Mouse (Mus musculus) neural tube, embryonic 13.5 days (tissue): ENCODE results near the gene Tm7sf2. TPM values are rescaled to one million over a fixed set of nuclear protein-coding genes. Genes with fewer than 3 reads are reported as not detected.
"Not testable (repeated sequence)": the region's sequence is repeated elsewhere in the genome, so short reads cannot be mapped to it uniquely, and the experiment has no call there.

Experiments used
- ATAC-seq: fragments of 200-750 bp; cut with Nextera tagmentation; 2 replicates; pipeline ENCODE4 v1.8.0; 2017; ENCODE audit warnings: low read depth, mild to moderate bottlenecking, moderate TSS enrichment, moderate library complexity
- H3K27ac ChIP-seq: fragments of 300-500 bp; sonication (generic); replicated peaks from 2 replicates; pipeline ENCODE4 v1.5.1; 2015; ENCODE audit warnings: moderate library complexity, mild to moderate bottlenecking, inconsistent platforms
- H3K27me3 ChIP-seq: fragments of 300-500 bp; sonication (generic); 2 replicates; pipeline ENCODE4 v1.6.1; 2015; ENCODE audit warnings: mild to moderate bottlenecking, inconsistent platforms
- H3K36me3 ChIP-seq: fragments of 300-500 bp; sonication (generic); 2 replicates; pipeline ENCODE4 v1.6.1; 2015; ENCODE audit warnings: mild to moderate bottlenecking, inconsistent platforms
- H3K4me1 ChIP-seq: fragments of 300-500 bp; sonication (generic); replicated peaks from 2 replicates; pipeline ENCODE4 v1.6.1; 2015; ENCODE audit warnings: inconsistent platforms
- H3K4me2 ChIP-seq: fragments of 300-500 bp; sonication (generic); 2 replicates; pipeline ENCODE4 v1.6.1; 2015; ENCODE audit warnings: inconsistent platforms, mild to moderate bottlenecking, moderate library complexity
- H3K4me3 ChIP-seq: fragments of 300-500 bp; sonication (generic); 2 replicates; pipeline ENCODE4 v1.5.1; 2015; ENCODE audit warnings: mild to moderate bottlenecking, inconsistent platforms
- H3K9ac ChIP-seq: fragments of 300-500 bp; sonication (generic); 2 replicates; pipeline ENCODE4 v1.6.1; 2015; ENCODE audit warnings: moderate library complexity, mild to moderate bottlenecking, inconsistent platforms
- H3K9me3 ChIP-seq: fragments of 300-500 bp; sonication (generic); 2 replicates; pipeline ENCODE4 v1.6.1; 2016; ENCODE audit warnings: inconsistent platforms
- WGBS: fragments of 180-500 bp; shearing (Covaris S2); methylation state at CpG from one replicate; pipeline ENCODE4 v1.1.7; 2015; 5-methylcytosine and 5-hydroxymethylcytosine counted together
- polyA plus RNA-seq: library from polyadenylated mRNA; unstranded; fragments of >200 nt; fragmentation: Nextera tagmentation; extraction: Ambion mirVana; gene quantifications from 2 replicates; pipeline ENCODE4 v1.2.1, GENCODE M21; 2015

The Tm7sf2 gene
- polyA plus RNA-seq, 1 experiment from 2014 or later = 49.6 TPM

- Histone ChIP-seq H3K36me3 (peaks cover 59% of the 10 kb centered on the region), H3K9me3 (no peaks in the 10 kb centered on the region), H3K27me3 (no peaks in the 10 kb centered on the region), H3K4me1 (peaks cover 27% of the 10 kb centered on the region), H3K4me2 (peak overlapping the region; percentile 99; the same call in 1 of the 2 replicates), H3K9ac (no peak overlapping the region), H3K4me3 (peak overlapping the region; percentile 88; the same call in 1 of the 2 replicates), H3K27ac (no peak overlapping the region)
- no peak for ATAC-seq
- WGBS = 91% methylated on average over 11 of the region's 11 CpGs
These were observed 19.3 kb downstream of the Tm7sf2 start for GRCm38 (mm10) chr19:6048681-6049410.

DNA sequence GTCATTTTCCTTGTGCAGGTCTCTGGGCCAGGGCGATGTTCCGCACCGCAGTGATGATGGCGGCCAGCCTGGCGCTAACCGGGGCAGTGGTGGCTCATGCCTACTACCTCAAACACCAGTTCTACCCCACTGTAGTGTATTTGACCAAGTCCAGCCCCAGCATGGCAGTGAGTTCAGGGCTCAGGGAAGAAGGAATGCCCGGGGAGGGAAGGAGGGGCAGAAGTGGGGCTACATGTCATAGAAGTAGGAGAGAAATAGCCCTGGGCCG is 20.3 kb downstream of the Tm7sf2 start:
- Histone ChIP-seq H3K4me1 (peaks cover 27% of the 10 kb centered on the region), H3K9ac (peak overlapping the region; percentile 95), H3K9me3 (no peaks in the 10 kb centered on the region), H3K4me2 (peak overlapping the region; percentile 99), H3K4me3 (peak overlapping the region; percentile 88), H3K27me3 (no peaks in the 10 kb centered on the region), H3K27ac (no peak overlapping the region), H3K36me3 (peaks cover 49% of the 10 kb centered on the region)
- ATAC-seq = no peak
- 88% methylated on average over 8 of the region's 8 CpGs for WGBS

DNA sequence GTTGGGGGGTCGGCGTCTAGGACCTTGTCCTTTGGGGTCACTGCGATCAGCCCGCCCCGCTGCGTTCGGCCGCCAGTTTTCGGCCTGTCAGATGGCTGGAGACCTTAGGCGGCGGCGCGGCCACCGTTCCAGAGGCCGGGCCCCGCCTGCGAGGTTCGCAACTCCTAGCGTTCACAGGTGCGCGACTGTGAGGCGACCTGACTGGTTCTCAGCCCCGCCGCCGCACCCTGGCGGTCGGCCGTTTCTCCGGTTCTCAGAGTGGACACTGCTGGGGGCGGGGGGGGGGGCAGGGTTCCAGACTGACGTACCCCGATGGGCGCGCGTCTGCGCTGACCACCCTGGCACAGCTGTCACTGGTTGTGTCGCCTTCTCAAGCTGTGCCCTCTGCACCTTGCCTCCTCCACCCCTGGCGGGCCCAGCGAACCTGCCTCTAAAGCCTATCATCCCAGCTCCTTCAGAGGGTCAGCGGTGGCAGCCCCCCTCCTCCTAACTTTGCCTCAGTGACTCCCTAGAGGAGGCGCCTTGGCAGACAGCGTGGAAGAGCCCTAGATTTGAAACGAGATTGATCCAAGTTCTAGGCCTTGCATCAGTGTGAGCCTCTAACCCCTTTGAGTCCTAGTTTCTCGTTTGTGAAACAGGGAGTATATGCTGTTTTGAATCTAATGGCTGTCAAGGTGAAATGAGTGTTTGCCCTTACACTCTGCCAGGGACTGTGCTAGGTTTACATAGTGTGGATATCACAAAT is 20.8 kb downstream of the Tm7sf2 start:
- Histone ChIP-seq H3K4me2 (peak overlapping the region; percentile 99), H3K9me3 (no peaks in the 10 kb centered on the region), H3K36me3 (peaks cover 44% of the 10 kb centered on the region), H3K9ac (peak overlapping the region; percentile 95), H3K27ac (peak overlapping the region; percentile 99), H3K4me1 (peaks cover 29% of the 10 kb centered on the region), H3K27me3 (no peaks in the 10 kb centered on the region), H3K4me3 (peak overlapping the region; percentile 88)
- WGBS = 2% methylated on average over 43 of the region's 44 CpGs
- ATAC-seq = peak; percentile 4; the same call in 1 of the 2 replicates

- ATAC-seq = peak; percentile 93
- Histone ChIP-seq H3K9me3 (no peaks in the 10 kb centered on the region), H3K27ac (peak within 1 kb of the TSS; percentile 99), H3K4me2 (peak within 1 kb of the TSS; percentile 99), H3K9ac (peak within 1 kb of the TSS; percentile 95), H3K27me3 (no peaks in the 10 kb centered on the region), H3K36me3 (peaks cover 36% of the 10 kb centered on the region), H3K4me1 (peaks cover 36% of the 10 kb centered on the region), H3K4me3 (peak within 1 kb of the TSS; percentile 88)
- WGBS = under 1% methylated on average over 65 of the region's 65 CpGs
These were observed 21.6 kb downstream of the Tm7sf2 start, which contains the start of gene Syvn1 for GRCm38 (mm10) chr19:6046294-6047153. Gene Syvn1, plus strand, starts transcription at chr19:6046576.

DNA sequence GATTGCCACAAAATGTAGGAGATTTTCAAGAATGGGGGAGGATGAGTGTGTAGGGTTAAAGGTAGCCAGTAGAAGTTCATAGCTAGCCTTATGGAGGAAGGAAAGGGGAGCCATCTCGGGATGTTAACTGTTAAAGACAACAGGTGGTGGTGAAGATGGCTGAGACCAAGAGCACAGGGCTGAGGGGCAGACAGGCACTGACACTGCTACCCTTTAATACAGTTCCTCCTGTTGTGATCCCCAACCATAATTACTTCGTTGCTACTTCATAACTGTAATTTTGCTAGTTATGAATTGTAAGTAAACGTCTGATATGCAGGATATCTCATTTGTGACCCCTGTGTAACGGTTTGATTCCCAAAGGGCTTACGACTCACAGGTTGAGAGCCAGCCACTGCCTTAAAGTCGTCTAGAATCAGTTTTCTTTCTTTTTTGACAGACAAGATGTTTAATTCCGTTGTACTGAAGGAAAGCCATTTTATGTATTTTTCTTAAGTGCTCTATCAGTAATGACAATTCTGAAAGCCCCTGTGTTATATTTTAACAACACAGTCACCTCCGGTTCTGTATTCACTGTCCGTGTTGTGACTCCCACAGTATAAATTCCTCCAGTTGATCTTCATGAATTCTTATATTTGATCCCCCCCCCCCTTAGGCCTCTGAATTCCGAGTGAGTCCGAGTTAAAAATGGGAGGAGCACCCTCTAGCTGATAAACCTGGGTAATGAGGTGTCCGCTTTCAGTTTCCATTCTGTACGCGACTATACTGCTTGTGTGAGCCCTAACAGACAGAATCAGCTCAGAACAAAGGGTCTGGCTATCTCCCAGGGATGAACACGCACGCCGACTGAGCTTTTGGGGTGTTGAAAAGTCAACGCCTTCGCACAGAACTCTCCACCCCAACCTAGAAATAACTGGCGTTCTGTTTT is 22.5 kb downstream of the Tm7sf2 start:
- WGBS = 19% methylated on average over 20 of the region's 20 CpGs
- Histone ChIP-seq H3K4me1 (peaks cover 36% of the 10 kb centered on the region), H3K9ac (peak overlapping the region; percentile 95), H3K27ac (peak overlapping the region; percentile 99), H3K4me2 (peak overlapping the region; percentile 99), H3K27me3 (no peaks in the 10 kb centered on the region), H3K9me3 (no peaks in the 10 kb centered on the region), H3K4me3 (peak overlapping the region; percentile 88), H3K36me3 (peaks cover 27% of the 10 kb centered on the region)
- peak; percentile 51 for ATAC-seq

GRCm38 (mm10) chr19:6044102-6044501 is 24.1 kb downstream of the Tm7sf2 start:
- 70% methylated on average over 4 of the region's 4 CpGs for WGBS
- H3K27me3 ChIP-seq, H3K4me2 ChIP-seq, H3K4me3 ChIP-seq, ATAC-seq, H3K9me3 ChIP-seq, H3K27ac ChIP-seq, H3K9ac ChIP-seq: not testable (repeated sequence)
- H3K36me3 ChIP-seq = peaks cover 12% of the 10 kb centered on the region
- H3K4me1 ChIP-seq = peaks cover 36% of the 10 kb centered on the region

- ATAC-seq = no peak
- no peaks in the 10 kb centered on the region for H3K27me3 ChIP-seq
- H3K9ac ChIP-seq = peak overlapping the region; percentile 45
- H3K27ac ChIP-seq = no peak overlapping the region; the same call in 1 of the 2 replicates
- 77% methylated on average over 9 of the region's 9 CpGs for WGBS
- H3K4me1 ChIP-seq = peaks cover 20% of the 10 kb centered on the region
- H3K4me3 ChIP-seq = no peak overlapping the region
- no peaks in the 10 kb centered on the region for H3K9me3 ChIP-seq
- no peaks in the 10 kb centered on the region for H3K36me3 ChIP-seq
- no peak overlapping the region for H3K4me2 ChIP-seq
These were observed 25.9 kb downstream of the Tm7sf2 start for GRCm38 (mm10) chr19:6042293-6042692.

- no peaks in the 10 kb centered on the region for H3K9me3 ChIP-seq
- no peak overlapping the region for H3K4me2 ChIP-seq
- ATAC-seq = no peak
- H3K27me3 ChIP-seq = no peaks in the 10 kb centered on the region
- peaks cover 12% of the 10 kb centered on the region for H3K4me1 ChIP-seq
- no peak overlapping the region for H3K4me3 ChIP-seq
- no peak overlapping the region for H3K9ac ChIP-seq
- no peak overlapping the region for H3K27ac ChIP-seq
- H3K36me3 ChIP-seq = no peaks in the 10 kb centered on the region
These were observed 28.2 kb downstream of the Tm7sf2 start for GRCm38 (mm10) chr19:6040002-6040401.

DNA sequence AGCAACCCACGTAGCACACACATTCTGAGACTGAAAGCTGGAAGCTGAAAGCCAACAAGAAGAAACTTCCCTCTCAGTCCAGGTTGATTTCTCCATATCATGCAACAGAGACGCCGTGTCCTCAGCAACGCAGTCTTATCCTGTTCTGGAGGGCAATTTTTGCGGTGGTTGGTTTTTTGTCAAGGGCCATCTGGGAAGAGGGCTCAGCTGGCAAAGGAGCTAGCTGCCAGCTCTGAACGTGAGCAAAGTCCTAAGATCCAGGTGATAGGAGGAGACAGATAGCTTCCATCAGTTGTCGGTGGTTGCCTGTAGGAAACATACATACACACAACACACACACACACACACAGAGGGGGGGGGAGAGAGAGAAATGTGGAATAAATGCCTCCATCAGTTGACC is 29.8 kb downstream of the Tm7sf2 start:
- H3K36me3 ChIP-seq = no peaks in the 10 kb centered on the region
- H3K9ac ChIP-seq = no peak overlapping the region
- no peak overlapping the region for H3K27ac ChIP-seq
- no peak for ATAC-seq
- H3K4me1 ChIP-seq = peaks cover 9% of the 10 kb centered on the region; the same call in 1 of the 2 replicates
- 79% methylated on average over 7 of the region's 7 CpGs for WGBS
- no peak overlapping the region for H3K4me3 ChIP-seq
- no peak overlapping the region for H3K4me2 ChIP-seq
- H3K9me3 ChIP-seq = no peaks in the 10 kb centered on the region
- H3K27me3 ChIP-seq = no peaks in the 10 kb centered on the region

- Histone ChIP-seq H3K4me1 (peaks cover 9% of the 10 kb centered on the region; the same call in 1 of the 2 replicates), H3K9me3 (no peaks in the 10 kb centered on the region), H3K4me3 (no peak overlapping the region), H3K9ac (no peak overlapping the region), H3K36me3 (no peaks in the 10 kb centered on the region), H3K4me2 (no peak overlapping the region), H3K27me3 (no peaks in the 10 kb centered on the region), H3K27ac (no peak overlapping the region)
- no peak for ATAC-seq
These were observed 30.5 kb downstream of the Tm7sf2 start for GRCm38 (mm10) chr19:6037695-6038094.

DNA sequence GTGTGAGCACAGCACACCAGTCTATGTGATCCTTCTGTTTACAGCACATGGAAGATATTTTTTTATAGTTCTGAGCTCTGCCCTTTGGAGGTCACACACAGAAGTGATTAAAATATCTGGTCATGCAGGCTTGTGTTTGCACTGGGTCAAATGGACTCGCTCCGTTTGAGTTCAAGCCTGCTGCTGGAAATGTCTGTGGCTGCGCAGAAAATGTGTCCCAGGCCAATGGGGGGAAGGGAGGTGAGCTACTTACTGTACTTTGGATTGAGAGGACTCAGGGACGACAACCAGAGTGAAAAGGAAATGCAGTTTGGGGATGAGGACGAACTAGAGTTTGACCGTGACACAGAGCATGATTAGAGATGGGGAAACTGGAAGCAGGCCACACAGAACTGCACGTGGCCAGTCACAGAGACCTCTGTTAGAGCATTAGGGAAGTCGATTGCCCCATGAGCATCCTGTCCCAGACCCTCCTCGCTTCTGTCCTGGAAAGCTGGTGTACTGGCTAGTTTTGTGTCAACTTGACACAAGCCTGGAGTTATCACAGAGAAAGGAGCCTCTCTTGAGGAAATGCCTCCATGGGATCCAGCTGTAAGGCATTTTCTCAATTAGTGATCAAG is 32.1 kb downstream of the Tm7sf2 start:
- 82% methylated on average over 9 of the region's 9 CpGs for WGBS

More for the DNA sequence above, 32.1 kb downstream of the Tm7sf2 start:
- Histone ChIP-seq H3K36me3 (no peaks in the 10 kb centered on the region), H3K4me2 (no peak overlapping the region), H3K9me3 (no peaks in the 10 kb centered on the region), H3K27me3 (no peaks in the 10 kb centered on the region), H3K9ac (no peak overlapping the region), H3K4me3 (no peak overlapping the region), H3K4me1 (no peaks in the 10 kb centered on the region), H3K27ac (no peak overlapping the region)
- no peak for ATAC-seq
